Mouse (Mus musculus): ENCODE measurements around the gene Ms4a8a. TPM values are rescaled to one million over a fixed set of nuclear protein-coding genes. Genes with fewer than 3 reads are reported as not detected.

Ms4a8a gene
- polyA plus RNA-seq, 1 experiment from 2014 or later: not detected

DNA sequence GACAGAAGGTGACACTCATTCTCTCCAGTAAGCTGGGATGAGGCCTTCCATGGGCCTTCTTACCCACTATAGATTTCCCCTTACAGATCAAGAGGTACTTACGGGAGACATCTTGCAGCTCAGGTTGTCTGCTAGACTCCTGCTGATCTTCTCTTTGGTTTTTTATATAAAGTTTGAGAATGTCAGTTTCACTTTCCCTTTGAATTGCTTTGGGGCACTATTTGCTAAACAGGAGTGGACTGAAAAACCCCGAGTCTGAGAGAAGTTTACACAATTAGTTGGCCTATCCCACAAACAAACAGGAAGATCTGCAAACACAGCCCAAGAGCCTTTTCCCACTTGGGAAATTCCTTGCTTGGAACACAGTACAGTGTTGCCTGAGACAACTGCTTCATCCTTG lies 30.6 kb downstream of the Ms4a8a start:
- 76% methylated on average over 2 of the region's 2 CpGs for WGBS
- no peak overlapping the region for H3K4me3 ChIP-seq (replicated peaks; ENCODE audit: low read depth, low read length)
- no peaks in the 10 kb centered on the region for H3K27me3 ChIP-seq (ENCODE audit: insufficient read depth, low read length)
- H3K9me3 ChIP-seq (replicated peaks; ENCODE audit: low read length): no peaks in the 10 kb centered on the region
- no peak for DNase-seq (ENCODE audit: low spot score)
- H3K9ac ChIP-seq (ENCODE audit: low read depth, low read length): no peak overlapping the region
- TF ChIP-seq CTCF (IDR thresholded peaks at IDR 0.05; ENCODE audit: low read depth): no peak
- no peak overlapping the region for H3K4me2 ChIP-seq (ENCODE audit: low read length)
- no peak overlapping the region for H3K27ac ChIP-seq
- H3K36me3 ChIP-seq (ENCODE audit: insufficient read depth, low read length): no peaks in the 10 kb centered on the region
- H3K4me1 ChIP-seq (replicated peaks; ENCODE audit: insufficient read depth, low read length): no peaks in the 10 kb centered on the region
- no peak for ATAC-seq (replicated peaks; ENCODE audit: low FRiP score, low read depth)

DNA sequence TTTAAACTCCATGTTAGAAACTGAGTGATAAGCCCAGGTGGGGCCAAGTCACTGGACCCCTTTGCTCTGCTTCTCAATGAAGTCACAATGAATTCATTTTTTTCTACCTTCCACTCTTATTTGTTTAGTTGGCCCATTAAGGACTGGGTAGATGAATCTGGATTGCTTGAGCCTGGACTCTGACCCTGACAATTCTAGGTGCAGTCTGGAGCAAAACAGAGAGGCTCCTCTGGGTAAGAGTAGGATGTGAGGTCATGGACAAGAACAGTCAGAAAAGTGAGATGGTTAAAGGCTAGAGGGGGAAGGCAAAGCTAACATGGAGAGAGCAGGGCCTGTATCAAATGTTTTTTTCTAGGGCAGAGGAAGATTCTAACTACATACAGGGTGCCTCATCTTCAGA lies 31.5 kb downstream of the Ms4a8a start:
- no peaks in the 10 kb centered on the region for H3K9me3 ChIP-seq (replicated peaks; ENCODE audit: low read length)
- H3K27ac ChIP-seq: no peak overlapping the region
- H3K9ac ChIP-seq (ENCODE audit: low read depth, low read length): no peak overlapping the region
- TF ChIP-seq CTCF (IDR thresholded peaks at IDR 0.05; ENCODE audit: low read depth): no peak
- no peaks in the 10 kb centered on the region for H3K4me1 ChIP-seq (replicated peaks; ENCODE audit: insufficient read depth, low read length)
- H3K4me2 ChIP-seq (ENCODE audit: low read length): no peak overlapping the region
- DNase-seq (ENCODE audit: low spot score) (no peak), ATAC-seq (replicated peaks; ENCODE audit: low FRiP score, low read depth) (no peak)
- H3K36me3 ChIP-seq (ENCODE audit: insufficient read depth, low read length): no peaks in the 10 kb centered on the region
- no peaks in the 10 kb centered on the region for H3K27me3 ChIP-seq (ENCODE audit: insufficient read depth, low read length)
- H3K4me3 ChIP-seq (replicated peaks; ENCODE audit: low read depth, low read length): no peak overlapping the region

DNA sequence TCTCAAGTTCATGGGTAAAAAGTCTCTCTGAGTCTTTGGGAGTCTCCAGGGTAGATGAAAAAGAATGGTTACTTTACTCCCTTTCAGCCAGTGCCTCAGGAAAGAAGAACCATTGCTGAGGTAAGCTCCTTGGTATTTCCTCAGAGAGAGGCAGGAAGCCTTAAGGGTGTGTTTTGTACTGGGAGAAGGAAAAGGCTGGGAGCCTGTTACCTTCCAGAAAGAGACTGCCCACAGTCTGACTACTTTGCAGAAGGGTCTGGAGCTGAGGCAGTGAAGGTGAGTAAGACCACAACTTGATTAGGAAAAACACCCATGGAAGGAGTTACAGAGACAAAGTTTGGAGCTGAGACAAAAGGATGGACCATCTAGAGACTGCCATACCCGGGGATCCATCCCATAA lies 32.4 kb downstream of the Ms4a8a start:
- 100% methylated on average over 1 of the region's 1 CpGs for WGBS
- Histone ChIP-seq H3K9me3 (replicated peaks; ENCODE audit: low read length) (no peaks in the 10 kb centered on the region), H3K36me3 (ENCODE audit: insufficient read depth, low read length) (no peaks in the 10 kb centered on the region), H3K4me2 (ENCODE audit: low read length) (no peak overlapping the region), H3K4me3 (replicated peaks; ENCODE audit: low read depth, low read length) (no peak overlapping the region), H3K9ac (ENCODE audit: low read depth, low read length) (no peak overlapping the region), H3K4me1 (replicated peaks; ENCODE audit: insufficient read depth, low read length) (no peaks in the 10 kb centered on the region), H3K27me3 (ENCODE audit: insufficient read depth, low read length) (no peaks in the 10 kb centered on the region), H3K27ac (no peak overlapping the region)
- no peak for TF ChIP-seq CTCF (IDR thresholded peaks at IDR 0.05; ENCODE audit: low read depth)
- DNase-seq (ENCODE audit: low spot score) (no peak), ATAC-seq (replicated peaks; ENCODE audit: low FRiP score, low read depth) (no peak)

DNA sequence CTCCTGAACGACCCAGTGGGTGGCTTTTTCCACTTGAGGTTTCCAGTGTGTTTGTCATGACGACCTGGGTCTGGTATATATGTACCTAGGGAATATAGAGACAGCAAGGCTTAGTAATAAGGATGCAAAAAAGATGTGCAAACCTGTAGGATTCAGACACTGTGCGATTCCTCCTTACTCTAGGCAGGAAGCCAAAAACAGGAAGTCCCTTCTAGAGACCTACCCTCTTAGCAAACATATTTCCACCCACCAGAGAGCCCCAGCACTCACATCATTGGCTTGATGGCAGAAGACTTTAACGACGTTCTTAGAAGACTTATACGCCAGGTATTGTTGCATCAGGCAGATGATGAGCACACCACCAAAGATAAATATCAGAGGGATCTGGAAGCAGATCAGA lies 32.9 kb downstream of the Ms4a8a start:
- no peak overlapping the region for H3K4me2 ChIP-seq (ENCODE audit: low read length)
- no peaks in the 10 kb centered on the region for H3K27me3 ChIP-seq (ENCODE audit: insufficient read depth, low read length)
- H3K9me3 ChIP-seq (replicated peaks; ENCODE audit: low read length): no peaks in the 10 kb centered on the region
- DNase-seq (ENCODE audit: low spot score): no peak
- no peak for ATAC-seq (replicated peaks; ENCODE audit: low FRiP score, low read depth)
- WGBS: 70% methylated on average over 6 of the region's 6 CpGs
- no peaks in the 10 kb centered on the region for H3K4me1 ChIP-seq (replicated peaks; ENCODE audit: insufficient read depth, low read length)
- H3K9ac ChIP-seq (ENCODE audit: low read depth, low read length): no peak overlapping the region
- H3K4me3 ChIP-seq (replicated peaks; ENCODE audit: low read depth, low read length): no peak overlapping the region
- no peak overlapping the region for H3K27ac ChIP-seq
- TF ChIP-seq CTCF (IDR thresholded peaks at IDR 0.05; ENCODE audit: low read depth): no peak
- no peaks in the 10 kb centered on the region for H3K36me3 ChIP-seq (ENCODE audit: insufficient read depth, low read length)

DNA sequence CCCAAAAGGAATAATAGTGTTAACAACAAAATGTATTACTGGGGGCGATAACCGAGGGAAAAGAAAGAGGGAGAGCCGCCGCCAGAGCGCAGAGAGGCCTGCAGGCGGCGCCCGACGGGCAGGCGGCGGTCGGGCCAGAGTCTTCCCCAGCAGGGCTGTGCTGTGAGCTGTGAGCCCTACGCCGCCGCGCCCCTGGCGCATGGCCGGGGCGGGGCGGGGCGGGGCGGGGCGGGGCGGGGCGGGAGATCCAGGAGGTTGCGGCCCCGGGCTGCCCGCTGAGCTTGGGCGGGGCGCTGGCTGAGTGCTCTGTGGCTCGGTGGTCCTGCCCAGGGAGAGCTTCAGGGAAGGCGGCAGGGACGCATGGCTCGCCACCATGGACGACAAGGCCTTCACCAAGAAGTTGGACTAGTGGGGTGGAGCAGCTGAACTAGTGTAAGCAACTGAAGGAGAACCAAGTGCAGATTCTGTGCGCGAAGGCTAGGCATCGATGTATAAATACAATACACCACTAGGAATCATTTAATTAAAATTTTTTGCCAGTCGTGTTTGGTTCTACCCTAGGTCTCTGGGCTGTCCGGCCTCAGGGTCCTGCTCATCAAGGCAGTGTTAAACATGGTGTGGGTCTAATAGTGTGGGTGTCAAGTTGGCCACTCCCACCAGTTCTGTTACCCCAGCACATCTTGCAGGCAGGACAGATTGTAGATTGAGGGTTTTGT lies 35.7 kb downstream of the Ms4a8a start:
- H3K4me1 ChIP-seq (replicated peaks; ENCODE audit: insufficient read depth, low read length): no peaks in the 10 kb centered on the region
- peak; percentile 97 for DNase-seq (ENCODE audit: low spot score)
- no peaks in the 10 kb centered on the region for H3K9me3 ChIP-seq (replicated peaks; ENCODE audit: low read length)
- H3K4me2 ChIP-seq (ENCODE audit: low read length): peak overlapping the region; percentile 62
- ATAC-seq (replicated peaks; ENCODE audit: low FRiP score, low read depth): peak; percentile 99
- no peaks in the 10 kb centered on the region for H3K27me3 ChIP-seq (ENCODE audit: insufficient read depth, low read length)
- peak overlapping the region; percentile 31; the same call in 1 of the 2 replicates for H3K9ac ChIP-seq (ENCODE audit: low read depth, low read length)
- H3K4me3 ChIP-seq (replicated peaks; ENCODE audit: low read depth, low read length): peak overlapping the region; percentile 26
- peak; percentile 76 for TF ChIP-seq CTCF (IDR thresholded peaks at IDR 0.05; ENCODE audit: low read depth)
- no peak overlapping the region for H3K27ac ChIP-seq
- WGBS: 7% methylated on average over 38 of the region's 40 CpGs
- no peaks in the 10 kb centered on the region for H3K36me3 ChIP-seq (ENCODE audit: insufficient read depth, low read length)

DNA sequence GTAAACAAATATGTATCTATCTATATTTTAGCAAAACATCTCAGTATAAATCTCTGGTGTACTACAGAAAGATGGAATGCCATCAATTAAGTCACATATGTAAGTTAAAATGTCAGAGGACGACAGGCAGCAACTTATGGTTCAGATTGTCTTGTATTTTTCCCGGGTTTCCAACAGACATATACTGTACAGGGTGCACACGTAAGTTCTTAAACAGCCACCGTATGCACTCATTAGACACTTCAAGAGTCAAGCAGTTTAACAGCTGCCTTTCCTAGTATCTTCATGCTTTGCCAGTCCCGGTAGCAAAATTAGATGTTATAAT lies 36.3 kb downstream of the Ms4a8a start:
- DNase-seq (ENCODE audit: low spot score) (no peak), ATAC-seq (replicated peaks; ENCODE audit: low FRiP score, low read depth) (peak; percentile 38; the same call in 1 of the 2 replicates)
- H3K27ac ChIP-seq: no peak overlapping the region
- H3K9ac ChIP-seq (ENCODE audit: low read depth, low read length): peak overlapping the region; percentile 31; the same call in 1 of the 2 replicates
- no peak for TF ChIP-seq CTCF (IDR thresholded peaks at IDR 0.05; ENCODE audit: low read depth)
- no peaks in the 10 kb centered on the region for H3K36me3 ChIP-seq (ENCODE audit: insufficient read depth, low read length)
- WGBS: 24% methylated on average over 5 of the region's 5 CpGs
- peak overlapping the region; percentile 62 for H3K4me2 ChIP-seq (ENCODE audit: low read length)
- no peaks in the 10 kb centered on the region for H3K9me3 ChIP-seq (replicated peaks; ENCODE audit: low read length)
- peak overlapping the region; percentile 26 for H3K4me3 ChIP-seq (replicated peaks; ENCODE audit: low read depth, low read length)
- H3K27me3 ChIP-seq (ENCODE audit: insufficient read depth, low read length): no peaks in the 10 kb centered on the region
- no peaks in the 10 kb centered on the region for H3K4me1 ChIP-seq (replicated peaks; ENCODE audit: insufficient read depth, low read length)

DNA sequence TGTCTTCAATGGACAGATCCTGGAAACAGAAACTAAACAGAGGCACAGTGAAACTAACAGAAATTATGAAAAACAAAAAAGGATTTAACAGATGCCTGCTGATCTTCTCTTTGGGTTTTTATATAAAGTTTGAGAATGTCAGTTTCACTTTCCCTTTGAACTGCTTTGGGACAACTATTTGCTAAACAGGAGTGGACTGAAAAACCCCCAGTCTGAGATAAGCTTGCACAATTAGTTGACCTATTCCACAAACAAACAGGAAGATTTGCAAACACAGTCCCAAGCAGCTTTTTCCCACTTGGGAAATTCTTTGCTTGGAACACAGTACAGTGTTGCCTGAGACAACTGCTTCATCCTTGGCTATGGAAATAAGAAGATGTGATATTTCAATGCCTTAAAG lies 43.3 kb downstream of the Ms4a8a start:
- no peak overlapping the region for H3K4me3 ChIP-seq (replicated peaks; ENCODE audit: low read depth, low read length)
- no peak overlapping the region for H3K27ac ChIP-seq
- ATAC-seq (replicated peaks; ENCODE audit: low FRiP score, low read depth) (no peak), DNase-seq (ENCODE audit: low spot score) (no peak)
- H3K27me3 ChIP-seq (ENCODE audit: insufficient read depth, low read length): no peaks in the 10 kb centered on the region
- no peaks in the 10 kb centered on the region for H3K4me1 ChIP-seq (replicated peaks; ENCODE audit: insufficient read depth, low read length)
- H3K36me3 ChIP-seq (ENCODE audit: insufficient read depth, low read length): no peaks in the 10 kb centered on the region
- H3K9ac ChIP-seq (ENCODE audit: low read depth, low read length): no peak overlapping the region
- H3K4me2 ChIP-seq (ENCODE audit: low read length): no peak overlapping the region
- TF ChIP-seq CTCF (IDR thresholded peaks at IDR 0.05; ENCODE audit: low read depth): no peak
- no peaks in the 10 kb centered on the region for H3K9me3 ChIP-seq (replicated peaks; ENCODE audit: low read length)
